Mouse (Mus musculus): ENCODE results near the gene Zfp955a. TPM values are rescaled to one million over a fixed set of nuclear protein-coding genes. Genes with fewer than 3 reads are reported as not detected.
"Not testable (repeated sequence)": the region's sequence is repeated elsewhere in the genome, so short reads cannot be mapped to it uniquely, and the experiment has no call there.

The Zfp955a gene
- polyA plus RNA-seq (2016; fragmentation: Nextera tagmentation; extraction: Ambion mirVana): 12.7 and 16.4 TPM in 2 replicates

DNA sequence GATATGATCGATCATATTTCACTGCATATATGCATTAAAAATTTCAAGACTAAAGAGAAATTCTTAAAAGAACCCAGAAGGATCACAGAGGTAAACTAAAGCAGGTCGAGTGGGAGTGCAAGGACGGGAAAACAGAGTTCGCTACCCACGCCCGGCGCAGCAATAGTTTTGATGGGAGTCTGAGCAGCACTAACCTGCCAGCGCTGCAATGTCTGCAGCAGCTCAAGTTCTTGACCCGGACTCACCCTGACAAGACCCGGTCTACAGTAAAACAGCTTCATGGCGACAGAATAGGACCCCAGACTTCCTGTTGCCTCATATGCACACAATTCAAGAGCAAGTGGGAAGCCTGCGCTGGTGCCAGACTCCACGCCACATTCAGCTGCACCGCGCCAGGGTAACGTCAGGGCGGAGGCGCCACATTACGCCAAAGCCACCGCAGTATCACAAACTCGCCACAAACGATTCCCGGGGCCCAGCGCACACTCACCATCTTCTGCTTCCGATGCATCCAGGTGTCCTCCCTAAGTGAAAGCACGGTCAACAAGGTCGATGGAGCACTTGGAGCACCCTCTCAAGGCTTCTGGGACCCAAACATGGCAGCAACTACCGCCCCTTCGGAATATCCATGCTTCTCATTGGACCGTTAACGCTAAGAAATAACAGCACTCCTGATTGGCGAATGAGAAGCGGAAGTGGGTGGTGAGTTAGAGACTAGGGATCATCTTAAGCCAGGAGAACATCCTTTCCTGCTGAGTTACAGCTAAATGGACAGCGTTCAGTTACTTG lies at the start of gene Zfp955a:
Gene Zfp955a (minus strand): TSS at position 616 of the 789 bp plus-strand sequence.
- H3K36me3 ChIP-seq; H3K4me3 ChIP-seq; H3K9me3 ChIP-seq; H3K27ac ChIP-seq; H3K27me3 ChIP-seq (ENCODE audit: insufficient read depth, poor library complexity, severe bottlenecking); DNase-seq (ENCODE audit: low spot score); H3K4me1 ChIP-seq (replicated peaks): not testable (repeated sequence)
- 43% methylated on average over 1 of the region's 34 CpGs for WGBS

DNA sequence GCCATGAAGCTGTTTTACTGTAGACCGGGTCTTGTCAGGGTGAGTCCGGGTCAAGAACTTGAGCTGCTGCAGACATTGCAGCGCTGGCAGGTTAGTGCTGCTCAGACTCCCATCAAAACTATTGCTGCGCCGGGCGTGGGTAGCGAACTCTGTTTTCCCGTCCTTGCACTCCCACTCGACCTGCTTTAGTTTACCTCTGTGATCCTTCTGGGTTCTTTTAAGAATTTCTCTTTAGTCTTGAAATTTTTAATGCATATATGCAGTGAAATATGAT lies 34.9 kb upstream of the Zfp955a start:
- DNase-seq (ENCODE audit: low spot score); H3K4me3 ChIP-seq; H3K27ac ChIP-seq; H3K27me3 ChIP-seq (ENCODE audit: insufficient read depth, poor library complexity, severe bottlenecking); H3K36me3 ChIP-seq; H3K9me3 ChIP-seq; H3K4me1 ChIP-seq (replicated peaks): not testable (repeated sequence)
- no CpG with 5 or more reads among the region's 9 CpGs for WGBS

DNA sequence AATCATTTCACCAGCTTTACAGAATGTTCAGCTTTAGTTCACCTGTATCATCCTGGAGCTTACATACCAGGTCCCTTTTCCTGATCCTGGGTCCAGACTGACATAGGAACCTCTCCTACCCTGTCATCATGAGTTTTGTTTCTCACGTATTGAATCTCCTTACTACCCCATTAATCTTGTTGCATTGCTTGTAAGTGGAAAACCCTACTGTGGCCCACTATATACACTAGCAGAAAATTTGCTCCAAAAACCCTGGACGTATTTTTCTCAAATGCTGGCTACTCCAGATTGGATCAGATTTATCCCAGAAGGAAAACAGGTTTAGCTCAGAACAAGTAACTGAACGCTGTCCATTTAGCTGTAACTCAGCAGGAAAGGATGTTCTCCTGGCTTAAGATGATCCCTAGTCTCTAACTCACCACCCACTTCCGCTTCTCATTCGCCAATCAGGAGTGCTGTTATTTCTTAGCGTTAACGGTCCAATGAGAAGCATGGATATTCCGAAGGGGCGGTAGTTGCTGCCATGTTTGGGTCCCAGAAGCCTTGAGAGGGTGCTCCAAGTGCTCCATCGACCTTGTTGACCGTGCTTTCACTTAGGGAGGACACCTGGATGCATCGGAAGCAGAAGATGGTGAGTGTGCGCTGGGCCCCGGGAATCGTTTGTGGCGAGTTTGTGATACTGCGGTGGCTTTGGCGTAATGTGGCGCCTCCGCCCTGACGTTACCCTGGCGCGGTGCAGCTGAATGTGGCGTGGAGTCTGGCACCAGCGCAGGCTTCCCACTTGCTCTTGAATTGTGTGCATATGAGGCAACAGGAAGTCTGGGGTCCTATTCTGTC lies 34.3 kb upstream of the Zfp955a start, which contains the start of gene Zfp955b:
Gene Zfp955b (plus strand): TSS at position 506 of the 837 bp plus-strand sequence.
- H3K4me3 ChIP-seq; H3K9me3 ChIP-seq; DNase-seq (ENCODE audit: low spot score); H3K4me1 ChIP-seq (replicated peaks); H3K27ac ChIP-seq; H3K27me3 ChIP-seq (ENCODE audit: insufficient read depth, poor library complexity, severe bottlenecking); H3K36me3 ChIP-seq: not testable (repeated sequence)
- WGBS: no CpG with 5 or more reads among the region's 25 CpGs

DNA sequence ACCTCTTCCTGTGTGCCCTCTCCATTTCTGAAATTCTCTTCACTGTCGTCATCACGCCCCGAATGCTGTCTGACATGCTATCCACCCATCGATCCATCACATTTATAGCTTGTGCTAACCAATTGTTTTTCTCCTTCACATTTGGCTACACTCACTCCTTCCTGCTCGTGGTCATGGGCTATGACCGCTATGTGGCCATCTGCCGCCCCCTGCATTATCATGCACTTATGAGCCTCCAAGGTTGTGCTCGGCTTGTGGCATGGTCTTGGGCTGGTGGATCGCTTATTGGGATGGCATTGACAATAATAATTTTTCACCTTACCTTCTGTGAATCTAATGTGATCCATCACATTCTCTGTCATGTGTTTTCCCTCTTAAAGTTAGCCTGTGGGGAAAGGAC lies 14.0 kb upstream of the Zfp955a start:
- Histone ChIP-seq H3K36me3 (no peaks in the 10 kb centered on the region), H3K4me1 (replicated peaks) (no peaks in the 10 kb centered on the region), H3K27ac (no peak overlapping the region), H3K4me3 (no peak overlapping the region), H3K27me3 (ENCODE audit: insufficient read depth, poor library complexity, severe bottlenecking) (no peaks in the 10 kb centered on the region), H3K9me3 (peaks cover 4% of the 10 kb centered on the region; the same call in 1 of the 2 replicates)
- no peak for DNase-seq (ENCODE audit: low spot score)
- 85% methylated on average over 9 of the region's 9 CpGs for WGBS

DNA sequence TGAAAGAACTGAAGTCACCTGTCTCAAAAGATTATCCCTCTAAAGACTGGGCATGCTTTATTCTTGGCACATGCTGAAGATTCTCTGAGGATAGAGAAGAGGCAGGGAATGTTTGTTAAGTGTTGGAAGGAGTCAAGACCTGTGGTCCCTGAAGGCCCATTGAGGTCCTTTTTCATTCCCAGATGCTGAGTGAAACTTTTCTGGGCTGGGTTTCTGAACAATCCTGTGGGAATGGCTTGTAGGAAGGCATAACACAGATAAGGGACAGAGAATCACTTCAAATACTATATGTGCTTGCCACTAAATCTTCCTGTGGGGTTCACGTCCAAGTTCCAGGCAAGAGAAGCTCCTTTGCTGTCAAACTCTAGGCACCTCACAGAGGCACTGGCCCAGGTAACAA lies 9.4 kb upstream of the Zfp955a start, which contains the start of gene Olfr63:
Gene Olfr63 (plus strand): TSS at position 301 of the 400 bp plus-strand sequence.
- 70% methylated on average over 1 of the region's 1 CpGs for WGBS
- no peak for DNase-seq (ENCODE audit: low spot score)
- no peaks in the 10 kb centered on the region for H3K9me3 ChIP-seq

DNA sequence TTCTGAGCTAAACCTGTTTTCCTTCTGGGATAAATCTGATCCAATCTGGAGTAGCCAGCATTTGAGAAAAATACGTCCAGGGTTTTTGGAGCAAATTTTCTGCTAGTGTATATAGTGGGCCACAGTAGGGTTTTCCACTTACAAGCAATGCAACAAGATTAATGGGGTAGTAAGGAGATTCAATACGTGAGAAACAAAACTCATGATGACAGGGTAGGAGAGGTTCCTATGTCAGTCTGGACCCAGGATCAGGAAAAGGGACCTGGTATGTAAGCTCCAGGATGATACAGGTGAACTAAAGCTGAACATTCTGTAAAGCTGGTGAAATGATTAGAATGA lies 343 bp upstream of the Zfp955a start:
- not testable (repeated sequence) for H3K9me3 ChIP-seq; H3K4me1 ChIP-seq (replicated peaks); H3K36me3 ChIP-seq; H3K27ac ChIP-seq; H3K27me3 ChIP-seq (ENCODE audit: insufficient read depth, poor library complexity, severe bottlenecking); H3K4me3 ChIP-seq; DNase-seq (ENCODE audit: low spot score)
- no CpG with 5 or more reads among the region's 2 CpGs for WGBS

More for the DNA sequence above, 9.4 kb upstream of the Zfp955a start, which contains the start of gene Olfr63:
- H3K4me3 ChIP-seq: no peak within 1 kb of the TSS
- H3K27ac ChIP-seq: no peak within 1 kb of the TSS
- H3K36me3 ChIP-seq: no peaks in the 10 kb centered on the region
- H3K4me1 ChIP-seq (replicated peaks): no peaks in the 10 kb centered on the region
- H3K27me3 ChIP-seq (ENCODE audit: insufficient read depth, poor library complexity, severe bottlenecking): no peaks in the 10 kb centered on the region

DNA sequence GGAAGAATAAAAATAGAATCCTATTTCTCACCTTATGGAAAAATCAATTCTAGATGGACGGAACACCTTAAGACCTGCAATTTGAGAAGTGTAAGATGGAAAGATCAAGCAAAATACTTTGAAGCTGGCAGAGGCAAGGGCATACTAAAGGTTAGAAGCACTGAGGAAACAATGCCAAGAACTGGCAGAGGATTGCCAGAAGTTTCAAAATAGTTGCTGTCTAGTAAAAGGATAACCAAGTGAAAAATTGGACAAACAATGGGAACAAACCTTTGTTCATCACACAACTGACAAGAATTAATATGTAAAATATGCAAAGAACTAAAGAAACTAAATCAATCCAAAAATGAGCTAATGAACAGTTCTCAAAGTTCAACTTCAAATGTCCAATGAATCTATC lies 18.3 kb downstream of the Zfp955a start:
- peaks cover 26% of the 10 kb centered on the region for H3K36me3 ChIP-seq
- WGBS: 93% methylated on average over 1 of the region's 1 CpGs
- H3K9me3 ChIP-seq: peaks cover 27% of the 10 kb centered on the region
- DNase-seq (ENCODE audit: low spot score); H3K27ac ChIP-seq; H3K4me3 ChIP-seq; H3K4me1 ChIP-seq (replicated peaks); H3K27me3 ChIP-seq (ENCODE audit: insufficient read depth, poor library complexity, severe bottlenecking): not testable (repeated sequence)

DNA sequence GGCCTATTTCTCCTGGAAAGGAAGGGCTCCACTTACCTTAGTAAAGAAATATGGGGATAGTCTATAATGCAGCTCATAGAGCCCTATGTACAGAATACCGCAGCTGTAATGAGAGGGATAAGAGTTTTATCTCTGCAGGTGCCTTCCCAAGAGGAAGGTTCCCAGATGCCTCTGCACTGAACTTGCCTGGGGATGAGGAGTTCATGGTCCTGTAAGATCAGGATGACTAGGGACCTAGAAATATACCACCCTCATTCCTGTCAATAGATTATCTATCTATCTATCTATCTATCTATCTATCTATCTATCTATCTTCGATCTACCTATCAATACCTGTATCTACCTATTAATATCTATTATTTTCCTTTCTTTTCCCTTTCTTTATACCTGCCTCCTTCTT lies 33.4 kb downstream of the Zfp955a start, which contains the start of gene Olfr1564:
Gene Olfr1564 (minus strand): TSS at position 101 of the 400 bp plus-strand sequence.
- no peak for DNase-seq (ENCODE audit: low spot score)
- Histone ChIP-seq H3K9me3 (peaks cover 21% of the 10 kb centered on the region), H3K27me3 (ENCODE audit: insufficient read depth, poor library complexity, severe bottlenecking) (no peaks in the 10 kb centered on the region), H3K36me3 (no peaks in the 10 kb centered on the region), H3K4me3 (no peak within 1 kb of the TSS), H3K4me1 (replicated peaks) (no peaks in the 10 kb centered on the region), H3K27ac (no peak within 1 kb of the TSS)
- WGBS: 91% methylated on average over 2 of the region's 2 CpGs

DNA sequence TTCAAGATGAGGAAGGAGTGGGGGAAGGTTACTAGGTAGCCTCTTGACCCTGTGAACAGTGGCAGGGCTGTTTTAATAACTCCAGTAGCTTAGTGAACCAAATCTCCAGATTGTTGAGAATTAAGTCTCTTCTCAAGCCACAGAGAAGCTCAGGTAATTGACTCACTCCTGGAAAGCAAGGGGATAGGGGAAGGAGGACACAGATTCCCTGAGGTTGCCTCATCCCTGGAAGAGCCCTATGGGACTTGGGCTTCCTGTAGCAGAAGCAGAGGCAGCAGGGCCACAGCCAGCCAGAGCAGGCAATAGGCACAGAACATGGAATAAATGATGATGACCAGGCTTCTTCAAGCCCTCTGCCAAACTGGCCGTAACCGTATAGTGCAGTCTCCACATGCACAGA lies 63.9 kb downstream of the Zfp955a start, which contains the start of gene Olfr239:
Gene Olfr239 (plus strand): TSS at position 301 of the 400 bp plus-strand sequence.
- not testable (repeated sequence) for H3K27me3 ChIP-seq (ENCODE audit: insufficient read depth, poor library complexity, severe bottlenecking); H3K36me3 ChIP-seq; H3K4me3 ChIP-seq; DNase-seq (ENCODE audit: low spot score); H3K4me1 ChIP-seq (replicated peaks); H3K9me3 ChIP-seq; H3K27ac ChIP-seq
- WGBS: no CpG with 5 or more reads among the region's 2 CpGs

Other genes with a start within 250 kb of the Zfp955a start
- gene Zfp763, start 221.7 kb downstream of the Zfp955a start, polyA plus RNA-seq (2016; fragmentation: Nextera tagmentation; extraction: Ambion mirVana): 12.6 and 16.2 TPM in 2 replicates
- gene 4921501E09Rik, start 187.1 kb downstream of the Zfp955a start, polyA plus RNA-seq (2016; fragmentation: Nextera tagmentation; extraction: Ambion mirVana): not detected in 2 replicates
- gene Zfp563, start 165.8 kb downstream of the Zfp955a start, polyA plus RNA-seq (2016; fragmentation: Nextera tagmentation; extraction: Ambion mirVana): 6.8 and 8.0 TPM in 2 replicates
- gene Morc2b, start 115.5 kb downstream of the Zfp955a start, polyA plus RNA-seq (2016; fragmentation: Nextera tagmentation; extraction: Ambion mirVana): 0.04 TPM in 1 of 2 replicates, not detected in the other
- not detected in 2 replicates for gene Olfr55, start 86.7 kb downstream of the Zfp955a start, polyA plus RNA-seq (2016; fragmentation: Nextera tagmentation; extraction: Ambion mirVana)
- not detected in 2 replicates for gene Olfr239, start 63.8 kb downstream of the Zfp955a start, polyA plus RNA-seq (2016; fragmentation: Nextera tagmentation; extraction: Ambion mirVana)
- not detected in 2 replicates for gene Olfr1564, start 33.5 kb downstream of the Zfp955a start, polyA plus RNA-seq (2016; fragmentation: Nextera tagmentation; extraction: Ambion mirVana)
- gene Olfr63, start 9.5 kb upstream of the Zfp955a start, polyA plus RNA-seq (2016; fragmentation: Nextera tagmentation; extraction: Ambion mirVana): 0.02 and 0.05 TPM in 2 replicates
- 8.9 and 9.6 TPM in 2 replicates for gene Zfp955b, start 34.4 kb upstream of the Zfp955a start, polyA plus RNA-seq (2016; fragmentation: Nextera tagmentation; extraction: Ambion mirVana)
- 9.5 and 10.9 TPM in 2 replicates for gene Zfp81, start 103.7 kb upstream of the Zfp955a start, polyA plus RNA-seq (2016; fragmentation: Nextera tagmentation; extraction: Ambion mirVana)
- gene Zfp101, start 139.5 kb upstream of the Zfp955a start, polyA plus RNA-seq (2016; fragmentation: Nextera tagmentation; extraction: Ambion mirVana): 15.2 and 18.9 TPM in 2 replicates
- not detected in 2 replicates for gene Actl9, start 177.8 kb upstream of the Zfp955a start, polyA plus RNA-seq (2016; fragmentation: Nextera tagmentation; extraction: Ambion mirVana)

Measured in hindbrain, embryonic 10.5 days (tissue).